Mouse (Mus musculus) megakaryocyte, embryonic 14.5 days (primary cell): Measurements from ENCODE around the gene Cox4i2. TPM values are rescaled to one million over a fixed set of nuclear protein-coding genes. Genes with fewer than 3 reads are reported as not detected.
A peak's percentile ranks its signal among the peaks of the same experiment; 100 is the strongest.

ENCODE experiments used
- H3K27me3 ChIP-seq: replicated peaks from 2 replicates; pipeline ENCODE3; 2012; ENCODE audit warnings: inconsistent platforms
- H3K36me3 ChIP-seq: replicated peaks from 2 replicates; pipeline ENCODE3; 2012; ENCODE audit warnings: low read length, inconsistent platforms, mixed read lengths
- H3K4me1 ChIP-seq: 2 replicates; pipeline ENCODE4 v1.6.1; 2012; ENCODE audit warnings: inconsistent platforms
- H3K4me3 ChIP-seq: replicated peaks from 2 replicates; pipeline ENCODE3; 2012; ENCODE audit warnings: moderate library complexity, mild to moderate bottlenecking, inconsistent platforms
- H3K9me3 ChIP-seq: 2 replicates; pipeline ENCODE4 v1.6.1; 2012; ENCODE audit warnings: inconsistent platforms
- FLI1 ChIP-seq: IDR thresholded peaks from 2 replicates; pipeline ENCODE4 v1.6.1; 2012; ENCODE audit warnings: low read length, inconsistent platforms, mixed read lengths
- GATA1 ChIP-seq: IDR thresholded peaks from 3 replicates; pipeline ENCODE4 v1.6.1; 2012; ENCODE audit warnings: mixed read lengths, low read length, inconsistent platforms, borderline replicate concordance
- polyA plus RNA-seq: library from polyadenylated mRNA; stranded (reverse); fragments of >175 nt; gene quantifications from 2 replicates; pipeline ENCODE4 v1.2.3, GENCODE M21; 2012; ENCODE audit warnings: low replicate concordance; ENCODE audit not compliant: insufficient read depth

Gene Cox4i2
- polyA plus RNA-seq, 1 experiment = 2.8 TPM

- peaks cover 100% of the 10 kb centered on the region for H3K4me1 ChIP-seq
- H3K27me3 ChIP-seq = no peaks in the 10 kb centered on the region
- no peak for TF ChIP-seq GATA1
- TF ChIP-seq FLI1 = no peak
- peaks cover 95% of the 10 kb centered on the region for H3K36me3 ChIP-seq
- peak overlapping the region; percentile 51 for H3K4me3 ChIP-seq
- no peaks in the 10 kb centered on the region for H3K9me3 ChIP-seq
Measured at GRCm38 (mm10) chr2:152808178-152808577, 54.2 kb downstream of the Cox4i2 start.

GRCm38 (mm10) chr2:152810158-152810941 is 56.4 kb downstream of the Cox4i2 start:
- Histone ChIP-seq H3K27me3 (no peaks in the 10 kb centered on the region), H3K36me3 (peaks cover 94% of the 10 kb centered on the region), H3K4me3 (peak overlapping the region; percentile 35), H3K4me1 (peaks cover 100% of the 10 kb centered on the region), H3K9me3 (no peaks in the 10 kb centered on the region)
- TF ChIP-seq FLI1 = no peak
- no peak for TF ChIP-seq GATA1

- H3K4me1 ChIP-seq = peaks cover 100% of the 10 kb centered on the region
- H3K9me3 ChIP-seq = no peaks in the 10 kb centered on the region
- peak overlapping the region; percentile 16 for H3K4me3 ChIP-seq
- H3K36me3 ChIP-seq = peaks cover 94% of the 10 kb centered on the region
- no peaks in the 10 kb centered on the region for H3K27me3 ChIP-seq
- TF ChIP-seq FLI1 (no peak), GATA1 (no peak)
Measured at GRCm38 (mm10) chr2:152811336-152812165, 57.6 kb downstream of the Cox4i2 start.

- H3K27me3 ChIP-seq = no peaks in the 10 kb centered on the region
- TF ChIP-seq FLI1 (no peak), GATA1 (no peak)
- peak overlapping the region; percentile 82 for H3K4me3 ChIP-seq
- peaks cover 96% of the 10 kb centered on the region for H3K36me3 ChIP-seq
- H3K4me1 ChIP-seq = peaks cover 100% of the 10 kb centered on the region
- H3K9me3 ChIP-seq = no peaks in the 10 kb centered on the region
Measured at GRCm38 (mm10) chr2:152813232-152813631, 59.3 kb downstream of the Cox4i2 start.

- TF ChIP-seq FLI1 (no peak), GATA1 (peak; percentile 35; the same call in 1 of the 3 replicates)
- Histone ChIP-seq H3K9me3 (peaks cover 4% of the 10 kb centered on the region; the same call in 1 of the 2 replicates), H3K36me3 (peaks cover 96% of the 10 kb centered on the region), H3K4me3 (peak overlapping the region; percentile 76), H3K27me3 (no peaks in the 10 kb centered on the region), H3K4me1 (peaks cover 100% of the 10 kb centered on the region)
Measured at GRCm38 (mm10) chr2:152814213-152814874, 60.4 kb downstream of the Cox4i2 start.

Other genes with a start within 250 kb of the Cox4i2 start
- gene Defb26, start 242.5 kb upstream of the Cox4i2 start, polyA plus RNA-seq = not detected in 2 replicates
- gene Defb28, start 235.9 kb upstream of the Cox4i2 start, polyA plus RNA-seq = not detected in 2 replicates
- gene Defb29, start 214.1 kb upstream of the Cox4i2 start, polyA plus RNA-seq = not detected in 2 replicates
- gene Gm17416, start 184.8 kb upstream of the Cox4i2 start, polyA plus RNA-seq = not detected in 2 replicates
- not detected in 2 replicates for gene Defb21, start 181.4 kb upstream of the Cox4i2 start, polyA plus RNA-seq
- gene Defb19, start 173.9 kb upstream of the Cox4i2 start, polyA plus RNA-seq = not detected in 2 replicates
- gene Defb45, start 154.8 kb upstream of the Cox4i2 start, polyA plus RNA-seq = not detected in 2 replicates
- not detected in 2 replicates for gene Defb36, start 149.8 kb upstream of the Cox4i2 start, polyA plus RNA-seq
- gene Defb25, start 131.1 kb upstream of the Cox4i2 start, polyA plus RNA-seq = not detected in 2 replicates
- gene Rem1, start 127.2 kb upstream of the Cox4i2 start, polyA plus RNA-seq = not detected in 2 replicates
- 88.7 and 308 TPM in 2 replicates for gene H13, start 84.7 kb upstream of the Cox4i2 start, polyA plus RNA-seq
- not detected in 2 replicates for gene Mcts2, start 67.1 kb upstream of the Cox4i2 start, polyA plus RNA-seq
- 9.3 and 45.9 TPM in 2 replicates for gene Id1, start 17.9 kb upstream of the Cox4i2 start, polyA plus RNA-seq
- gene Bcl2l1, start 77.6 kb downstream of the Cox4i2 start, polyA plus RNA-seq = 498 and 1,222 TPM in 2 replicates
- gene Tpx2, start 93.8 kb downstream of the Cox4i2 start, polyA plus RNA-seq = 1.1 and 10.4 TPM in 2 replicates
- 0.15 TPM in 1 of 2 replicates, not detected in the other for gene Mylk2, start 157.2 kb downstream of the Cox4i2 start, polyA plus RNA-seq
- 3.2 and 4.6 TPM in 2 replicates for gene Foxs1, start 179.0 kb downstream of the Cox4i2 start, polyA plus RNA-seq
- 1.0 TPM in 1 of 2 replicates, not detected in the other for gene Dusp15, start 197.5 kb downstream of the Cox4i2 start, polyA plus RNA-seq
- 0.22 TPM in 1 of 2 replicates, not detected in the other for gene Ttll9, start 208.3 kb downstream of the Cox4i2 start, polyA plus RNA-seq